Mouse (Mus musculus) embryonic facial prominence, embryonic 15.5 days (tissue): ENCODE measurements around the gene Tubb3. TPM values are rescaled to one million over a fixed set of nuclear protein-coding genes. Genes with fewer than 3 reads are reported as not detected.
A peak's percentile ranks its signal among the peaks of the same experiment; 100 is the strongest.
"Not testable (repeated sequence)": the region's sequence is repeated elsewhere in the genome, so short reads cannot be mapped to it uniquely, and the experiment has no call there.

Experiments used
- ATAC-seq: fragments of 200-750 bp; cut with Nextera tagmentation; 2 replicates; pipeline ENCODE4 v1.8.0; 2017; ENCODE audit warnings: low read depth, moderate TSS enrichment; ENCODE audit not compliant: insufficient number of reproducible peaks, low FRiP score, low TSS enrichment
- H3K27ac ChIP-seq: fragments of 300-500 bp; sonication (generic); replicated peaks from 2 replicates; pipeline ENCODE4 v1.5.1; 2015; ENCODE audit warnings: mild to moderate bottlenecking, inconsistent platforms
- H3K27me3 ChIP-seq: fragments of 300-500 bp; sonication (generic); 2 replicates; pipeline ENCODE4 v1.6.1; 2015; ENCODE audit warnings: inconsistent platforms
- H3K36me3 ChIP-seq: fragments of 300-500 bp; sonication (generic); 2 replicates; pipeline ENCODE4 v1.6.1; 2015; ENCODE audit warnings: mild to moderate bottlenecking, inconsistent platforms
- H3K4me1 ChIP-seq: fragments of 300-500 bp; sonication (generic); 2 replicates; pipeline ENCODE4 v1.6.1; 2015; ENCODE audit warnings: inconsistent platforms
- H3K4me2 ChIP-seq: fragments of 300-500 bp; sonication (generic); replicated peaks from 2 replicates; pipeline ENCODE4 v1.6.1; 2015; ENCODE audit warnings: mild to moderate bottlenecking, inconsistent platforms
- H3K4me3 ChIP-seq: fragments of 300-500 bp; sonication (generic); replicated peaks from 2 replicates; pipeline ENCODE4 v1.5.1; 2015; ENCODE audit warnings: mild to moderate bottlenecking, inconsistent platforms
- H3K9ac ChIP-seq: fragments of 300-500 bp; sonication (generic); 2 replicates; pipeline ENCODE4 v1.6.1; 2015; ENCODE audit warnings: inconsistent platforms
- H3K9me3 ChIP-seq: fragments of 300-500 bp; sonication (generic); replicated peaks from 2 replicates; pipeline ENCODE4 v1.6.1; 2016; ENCODE audit warnings: inconsistent platforms
- WGBS: fragments of 180-500 bp; shearing (Covaris S2); methylation state at CpG from one replicate; pipeline ENCODE4 v1.1.7; 2015; 5-methylcytosine and 5-hydroxymethylcytosine counted together
- polyA plus RNA-seq: library from polyadenylated mRNA; unstranded; fragments of >200 nt; fragmentation: Nextera tagmentation; extraction: Ambion mirVana; gene quantifications from 2 replicates; pipeline ENCODE4 v1.2.1, GENCODE M21; 2015

Tubb3 gene
- polyA plus RNA-seq, 1 experiment from 2014 or later, result 48.1 TPM

DNA sequence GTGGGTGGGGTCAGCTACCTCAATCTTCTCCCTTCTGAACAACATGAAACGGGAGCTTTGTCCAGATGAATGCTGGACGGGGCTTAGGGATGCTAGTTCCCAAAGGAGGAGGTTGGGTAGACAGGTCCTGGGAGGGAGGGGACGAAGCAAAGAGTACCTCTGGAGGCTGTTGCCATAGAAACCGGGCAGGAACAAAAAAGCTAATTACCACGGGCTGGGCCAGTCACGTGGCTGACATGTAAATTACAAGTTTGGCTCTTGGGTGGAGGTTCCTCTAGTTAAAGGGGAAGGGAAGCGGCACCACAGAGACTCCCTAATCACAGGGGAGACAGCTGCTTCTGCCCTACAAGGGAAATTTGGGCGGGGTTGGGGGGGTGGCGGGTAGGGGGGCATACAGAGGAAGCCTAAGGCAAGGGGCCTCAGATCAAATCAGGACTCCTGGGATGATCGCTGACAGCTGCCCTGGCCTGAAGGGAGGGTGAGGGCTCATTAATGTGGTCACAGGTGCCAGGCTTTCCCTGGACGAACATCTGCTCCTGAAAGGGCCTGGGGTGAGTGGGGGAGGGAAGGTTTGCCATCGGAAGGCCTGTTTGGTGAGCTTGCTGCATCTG lies 1.4 kb downstream of the Tubb3 start:
- H3K27me3 ChIP-seq, result peaks cover 50% of the 10 kb centered on the region
- no peak overlapping the region for H3K4me2 ChIP-seq
- WGBS, result 3% methylated on average over 12 of the region's 12 CpGs
- no peaks in the 10 kb centered on the region for H3K36me3 ChIP-seq
- H3K9ac ChIP-seq, result no peak overlapping the region
- H3K4me1 ChIP-seq, result peaks cover 23% of the 10 kb centered on the region
- H3K27ac ChIP-seq, result no peak overlapping the region
- peak; percentile 60 for ATAC-seq
- peak overlapping the region; percentile 42 for H3K4me3 ChIP-seq
- H3K9me3 ChIP-seq, result no peaks in the 10 kb centered on the region

DNA sequence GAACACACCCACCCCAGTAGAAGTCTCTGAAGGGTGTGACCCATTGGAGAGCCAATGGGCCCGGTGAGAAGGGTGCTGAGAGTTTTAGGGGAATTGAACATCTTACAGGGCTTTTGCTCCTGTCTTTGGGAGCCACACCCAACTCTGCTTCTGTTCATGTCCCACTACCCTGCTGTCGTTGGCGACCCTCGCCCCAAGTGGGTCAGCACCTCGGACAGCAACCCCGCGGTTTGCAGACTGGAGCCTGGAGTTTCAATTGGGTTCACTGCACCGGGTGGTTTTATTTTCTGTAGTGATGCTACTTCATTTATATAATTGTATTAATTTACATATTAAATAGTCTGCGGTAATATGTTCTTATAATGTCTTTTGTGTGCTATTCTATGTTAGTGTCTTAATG lies 3.0 kb downstream of the Tubb3 start:
- H3K9me3 ChIP-seq, result no peaks in the 10 kb centered on the region
- 9% methylated on average over 9 of the region's 9 CpGs for WGBS
- H3K4me1 ChIP-seq, result peaks cover 23% of the 10 kb centered on the region
- H3K27ac ChIP-seq, result no peak overlapping the region
- ATAC-seq, result no peak
- H3K9ac ChIP-seq, result no peak overlapping the region
- H3K36me3 ChIP-seq, result no peaks in the 10 kb centered on the region
- 0 out of 2 replicates have a peak overlapping the region, but pooled peaks have one; percentile 2 for H3K4me2 ChIP-seq
- H3K4me3 ChIP-seq, result no peak overlapping the region
- H3K27me3 ChIP-seq, result peaks cover 39% of the 10 kb centered on the region

DNA sequence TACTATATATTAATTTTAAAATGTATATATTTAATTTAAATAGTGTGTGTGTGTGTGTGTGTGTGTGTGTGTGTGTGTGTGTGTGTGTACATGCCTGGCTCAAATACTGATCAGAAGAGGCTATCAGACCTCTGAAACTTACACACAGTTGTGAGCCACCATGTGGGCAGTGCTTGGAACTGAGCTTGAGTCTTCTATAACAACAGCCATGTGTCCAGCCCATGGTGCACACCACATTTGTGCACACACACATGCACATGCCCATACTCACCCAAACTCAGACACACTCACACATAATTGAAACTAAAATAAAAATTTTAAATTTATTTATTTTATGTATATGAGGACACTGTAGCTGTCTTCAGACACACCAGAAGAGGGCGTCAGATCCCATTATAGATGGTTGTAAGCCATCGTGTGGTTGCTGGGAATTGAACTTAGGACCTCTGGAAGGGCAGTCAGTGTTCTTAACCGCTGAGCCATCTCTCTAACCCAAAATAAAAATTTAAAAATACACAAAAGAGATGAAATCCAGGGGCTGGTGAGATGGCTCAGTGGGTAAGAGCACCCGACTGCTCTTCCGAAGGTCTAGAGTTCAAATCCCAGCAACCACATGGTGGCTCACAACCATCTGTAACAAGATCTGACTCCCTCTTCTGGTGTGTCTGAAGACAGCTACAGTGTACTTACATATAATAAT lies 3.9 kb downstream of the Tubb3 start:
- 80% methylated on average over 5 of the region's 5 CpGs for WGBS

DNA sequence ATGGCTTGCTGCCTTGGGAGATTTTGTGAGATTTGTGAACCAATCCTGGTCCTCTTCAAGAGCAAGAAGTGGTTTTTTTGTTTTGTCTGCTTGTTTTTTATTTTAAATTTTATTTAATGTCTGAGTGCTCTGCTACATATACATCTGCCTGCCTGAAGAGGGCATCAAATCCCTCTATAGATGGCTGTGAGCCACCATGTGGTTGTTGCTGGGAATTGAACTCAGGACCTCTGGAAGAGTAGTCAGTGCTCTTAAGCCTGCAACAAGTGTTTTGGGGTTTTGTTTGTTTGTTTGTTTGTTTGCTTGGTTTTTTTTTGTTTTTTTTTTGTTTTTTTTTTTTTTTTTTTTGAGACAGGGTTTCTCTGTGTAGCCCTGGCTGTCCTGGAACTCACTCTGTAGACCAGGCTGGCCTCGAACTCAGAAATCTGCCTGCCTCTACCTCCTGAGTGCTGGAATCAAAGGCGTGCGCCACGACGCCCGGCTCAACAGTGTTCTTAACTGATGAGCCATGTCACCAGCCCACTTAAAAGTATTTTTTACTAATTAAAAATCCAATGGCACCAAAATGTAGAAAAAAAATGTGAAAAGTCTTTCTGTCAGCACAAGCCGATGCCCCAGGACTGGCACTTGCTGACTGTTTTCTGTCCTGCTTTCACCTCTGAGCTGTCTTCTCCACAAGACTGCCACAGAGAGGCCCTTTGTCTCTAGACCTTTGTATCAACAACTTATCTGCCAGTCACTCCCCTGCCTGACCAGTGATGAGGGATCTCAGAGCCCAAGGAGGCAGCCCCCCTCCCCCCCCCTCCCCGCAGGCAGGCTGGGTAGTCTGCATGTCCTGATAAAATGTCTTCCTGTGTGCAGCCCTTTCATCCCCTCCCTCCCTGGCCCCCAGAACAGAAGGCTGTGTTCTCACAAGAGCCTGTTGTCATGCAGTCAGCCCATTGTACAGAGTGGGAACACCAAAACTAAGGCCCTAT lies 5.0 kb downstream of the Tubb3 start:
- 70% methylated on average over 8 of the region's 8 CpGs for WGBS
- ATAC-seq, result no peak
- peaks cover 13% of the 10 kb centered on the region for H3K4me1 ChIP-seq

More for the DNA sequence above, 3.9 kb downstream of the Tubb3 start:
- not testable (repeated sequence) for H3K9ac ChIP-seq, ATAC-seq, H3K36me3 ChIP-seq, H3K9me3 ChIP-seq, H3K4me2 ChIP-seq, H3K4me3 ChIP-seq, H3K27ac ChIP-seq
- H3K27me3 ChIP-seq, result peaks cover 30% of the 10 kb centered on the region
- H3K4me1 ChIP-seq, result peaks cover 21% of the 10 kb centered on the region

DNA sequence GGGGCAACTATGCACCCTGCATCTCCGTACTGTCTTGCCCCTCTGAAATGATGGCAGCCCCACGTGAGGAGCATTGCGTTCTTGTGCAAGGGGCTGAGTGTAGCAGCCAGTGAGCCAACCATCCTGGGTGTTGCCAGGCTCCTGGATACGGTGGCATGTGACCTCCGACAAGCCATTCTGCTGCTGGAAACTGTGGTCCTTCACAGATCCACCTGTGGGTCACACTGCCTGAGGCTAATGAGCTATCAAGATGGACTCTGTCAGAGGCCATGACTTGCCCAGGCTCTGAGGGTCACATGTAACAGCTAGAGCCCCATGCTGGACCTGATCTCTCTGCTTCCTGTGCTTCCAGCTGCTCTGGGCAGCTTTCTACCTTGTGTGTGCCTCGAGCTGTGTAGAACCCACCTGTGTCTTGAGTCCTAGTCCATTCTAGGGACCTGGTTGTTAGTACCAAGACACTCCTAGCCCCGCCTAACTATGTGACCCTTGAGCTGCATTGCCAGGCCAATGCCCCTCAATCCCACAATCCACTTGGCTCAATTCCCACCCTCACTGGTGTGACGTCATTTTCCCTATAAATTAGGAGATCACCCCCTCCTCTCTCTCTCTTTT lies 5.8 kb downstream of the Tubb3 start:
- H3K4me1 ChIP-seq, result peaks cover 5% of the 10 kb centered on the region

More for the DNA sequence above, 5.0 kb downstream of the Tubb3 start:
- Histone ChIP-seq H3K27ac (no peak overlapping the region), H3K4me2 (no peak overlapping the region), H3K4me3 (no peak overlapping the region), H3K36me3 (no peaks in the 10 kb centered on the region), H3K9ac (no peak overlapping the region), H3K27me3 (peaks cover 19% of the 10 kb centered on the region), H3K9me3 (no peaks in the 10 kb centered on the region)

DNA sequence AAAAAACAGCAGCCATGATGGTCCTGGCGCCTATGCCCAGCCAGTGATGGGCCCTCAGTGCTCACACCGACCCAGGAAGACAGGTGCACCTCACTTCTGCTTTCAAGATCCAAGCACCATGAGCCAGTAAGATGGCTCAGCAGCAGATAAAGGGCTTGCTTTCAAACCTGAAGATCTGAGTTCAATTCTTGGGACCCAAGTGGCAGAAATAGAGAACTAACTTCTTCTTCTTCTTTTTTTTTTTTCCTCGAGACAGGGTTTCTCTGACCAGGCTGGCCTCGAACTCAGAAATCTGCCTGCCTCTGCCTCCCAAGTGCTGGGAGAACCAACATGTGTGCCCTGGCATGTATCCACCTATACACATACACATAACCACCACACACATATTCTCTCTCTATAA lies 8.5 kb downstream of the Tubb3 start:
- H3K27me3 ChIP-seq, result no peaks in the 10 kb centered on the region
- H3K36me3 ChIP-seq, result no peaks in the 10 kb centered on the region
- 82% methylated on average over 4 of the region's 4 CpGs for WGBS
- H3K27ac ChIP-seq, result no peak overlapping the region
- H3K9ac ChIP-seq, result no peak overlapping the region
- ATAC-seq, result no peak
- no peaks in the 10 kb centered on the region for H3K9me3 ChIP-seq
- no peak overlapping the region for H3K4me3 ChIP-seq
- H3K4me1 ChIP-seq, result no peaks in the 10 kb centered on the region
- H3K4me2 ChIP-seq, result no peak overlapping the region

More for the DNA sequence above, 5.8 kb downstream of the Tubb3 start:
- no peak for ATAC-seq
- Histone ChIP-seq H3K4me3 (no peak overlapping the region), H3K36me3 (no peaks in the 10 kb centered on the region), H3K27me3 (peaks cover 11% of the 10 kb centered on the region), H3K9ac (no peak overlapping the region), H3K4me2 (no peak overlapping the region), H3K9me3 (no peaks in the 10 kb centered on the region), H3K27ac (no peak overlapping the region)
- 71% methylated on average over 8 of the region's 8 CpGs for WGBS

DNA sequence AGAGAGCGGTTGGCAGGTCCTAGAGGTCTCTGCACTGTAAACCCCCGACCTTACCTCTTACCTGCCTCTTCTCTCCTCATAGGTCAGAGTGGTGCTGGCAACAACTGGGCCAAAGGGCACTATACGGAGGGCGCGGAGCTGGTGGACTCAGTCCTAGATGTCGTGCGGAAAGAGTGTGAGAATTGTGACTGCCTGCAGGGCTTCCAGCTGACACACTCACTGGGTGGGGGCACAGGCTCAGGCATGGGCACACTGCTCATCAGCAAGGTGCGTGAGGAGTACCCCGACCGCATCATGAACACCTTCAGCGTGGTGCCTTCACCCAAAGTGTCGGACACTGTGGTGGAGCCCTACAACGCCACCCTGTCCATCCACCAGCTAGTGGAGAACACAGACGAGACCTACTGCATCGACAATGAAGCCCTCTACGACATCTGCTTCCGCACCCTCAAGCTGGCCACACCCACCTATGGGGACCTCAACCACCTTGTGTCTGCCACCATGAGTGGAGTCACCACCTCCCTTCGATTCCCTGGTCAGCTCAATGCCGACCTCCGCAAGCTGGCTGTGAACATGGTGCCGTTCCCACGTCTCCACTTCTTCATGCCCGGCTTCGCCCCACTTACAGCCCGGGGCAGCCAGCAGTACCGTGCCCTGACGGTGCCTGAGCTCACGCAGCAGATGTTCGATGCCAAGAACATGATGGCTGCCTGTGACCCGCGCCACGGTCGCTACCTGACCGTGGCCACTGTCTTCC lies 9.5 kb downstream of the Tubb3 start:
- Histone ChIP-seq H3K27ac (no peak overlapping the region), H3K9ac (no peak overlapping the region), H3K4me1 (no peaks in the 10 kb centered on the region), H3K4me3 (no peak overlapping the region), H3K4me2 (no peak overlapping the region), H3K27me3 (no peaks in the 10 kb centered on the region), H3K36me3 (no peaks in the 10 kb centered on the region), H3K9me3 (no peaks in the 10 kb centered on the region)
- 93% methylated on average over 34 of the region's 34 CpGs for WGBS
- no peak for ATAC-seq

DNA sequence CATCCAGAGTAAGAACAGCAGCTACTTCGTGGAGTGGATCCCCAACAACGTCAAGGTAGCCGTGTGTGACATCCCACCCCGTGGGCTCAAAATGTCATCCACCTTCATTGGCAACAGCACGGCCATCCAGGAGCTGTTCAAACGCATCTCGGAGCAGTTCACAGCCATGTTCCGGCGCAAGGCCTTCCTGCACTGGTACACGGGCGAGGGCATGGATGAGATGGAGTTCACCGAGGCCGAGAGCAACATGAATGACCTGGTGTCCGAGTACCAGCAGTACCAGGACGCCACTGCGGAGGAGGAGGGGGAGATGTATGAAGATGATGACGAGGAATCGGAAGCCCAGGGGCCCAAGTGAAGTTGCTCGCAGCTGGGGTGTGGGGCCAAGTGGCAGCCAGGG lies 10.1 kb downstream of the Tubb3 start:
- ATAC-seq, result no peak
- Histone ChIP-seq H3K27me3 (no peaks in the 10 kb centered on the region), H3K9ac (no peak overlapping the region), H3K36me3 (no peaks in the 10 kb centered on the region), H3K4me1 (no peaks in the 10 kb centered on the region), H3K4me3 (no peak overlapping the region), H3K9me3 (no peaks in the 10 kb centered on the region), H3K4me2 (no peak overlapping the region), H3K27ac (no peak overlapping the region)
- WGBS, result 85% methylated on average over 19 of the region's 19 CpGs

DNA sequence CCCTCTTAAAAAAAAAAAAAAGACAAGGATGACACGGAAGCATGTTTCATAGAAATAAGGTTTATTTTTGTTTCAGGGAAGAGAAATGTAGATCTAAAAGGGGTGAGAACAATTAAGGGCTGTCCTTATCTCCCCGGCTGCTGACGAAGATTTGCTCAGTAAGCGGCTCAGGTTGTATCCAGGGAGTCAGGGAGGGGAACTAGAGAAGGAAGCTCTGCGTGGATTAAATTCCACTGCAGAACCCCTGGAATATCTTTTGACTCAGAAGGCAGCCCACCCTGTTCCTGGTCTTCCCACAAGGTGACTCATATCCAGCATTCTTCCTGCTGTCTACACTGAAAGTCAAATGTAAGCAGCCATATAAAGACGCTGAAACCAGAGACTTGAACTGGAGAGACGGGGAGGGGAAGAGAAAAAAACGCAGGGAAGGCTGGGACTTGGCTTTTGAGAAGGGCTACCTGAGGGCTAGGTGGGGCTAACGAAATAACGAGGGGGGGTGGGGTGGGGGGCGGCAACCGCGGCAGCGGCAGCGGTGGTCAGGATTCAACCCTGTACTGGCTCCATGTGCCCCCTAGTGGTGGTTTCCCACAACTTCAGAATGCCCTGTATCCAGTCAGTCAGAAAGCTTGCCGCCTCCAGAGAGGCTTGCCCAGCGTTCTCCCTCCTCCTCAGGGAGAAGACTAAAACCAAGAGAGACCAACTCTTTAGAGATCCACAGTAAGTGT lies 11.0 kb downstream of the Tubb3 start:
- Histone ChIP-seq H3K9ac (no peak overlapping the region), H3K4me2 (peak overlapping the region; percentile 45), H3K4me1 (no peaks in the 10 kb centered on the region), H3K9me3 (peaks cover 4% of the 10 kb centered on the region; the same call in 1 of the 2 replicates), H3K27ac (no peak overlapping the region), H3K4me3 (peak overlapping the region; percentile 22), H3K27me3 (no peaks in the 10 kb centered on the region), H3K36me3 (no peaks in the 10 kb centered on the region)
- 16% methylated on average over 17 of the region's 17 CpGs for WGBS
- ATAC-seq, result peak; percentile 61; the same call in 1 of the 2 replicates

DNA sequence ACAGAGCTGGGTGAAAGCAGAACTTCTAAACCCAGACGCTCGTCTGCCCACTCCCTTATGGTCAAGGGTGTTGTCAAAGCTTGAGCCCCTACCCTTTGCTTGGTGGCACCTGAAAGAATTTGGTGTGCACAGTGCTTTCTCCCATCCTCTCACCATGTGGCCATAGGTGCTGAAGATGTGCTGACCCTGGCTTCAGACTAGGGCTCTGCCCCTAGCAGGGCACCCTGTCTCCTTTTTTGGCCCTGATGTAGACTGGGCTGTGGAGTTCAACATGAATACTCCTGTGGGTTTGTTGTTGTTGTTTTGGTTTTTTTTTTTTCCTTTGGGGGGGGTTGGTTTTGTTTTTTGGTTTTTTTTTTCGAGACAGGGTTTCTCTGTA lies 11.5 kb downstream of the Tubb3 start:
- H3K9ac ChIP-seq, result no peak overlapping the region
- no peaks in the 10 kb centered on the region for H3K27me3 ChIP-seq
- H3K4me2 ChIP-seq, result no peak overlapping the region
- no peaks in the 10 kb centered on the region for H3K36me3 ChIP-seq
- no peak for ATAC-seq
- H3K9me3 ChIP-seq, result peaks cover 9% of the 10 kb centered on the region
- no peaks in the 10 kb centered on the region for H3K4me1 ChIP-seq
- no peak overlapping the region for H3K4me3 ChIP-seq
- H3K27ac ChIP-seq, result no peak overlapping the region
- 33% methylated on average over 3 of the region's 3 CpGs for WGBS
